Mouse (Mus musculus): Measurements from ENCODE around the gene Olfr771. TPM values are rescaled to one million over a fixed set of nuclear protein-coding genes. Genes with fewer than 3 reads are reported as not detected.
"Not testable (repeated sequence)": the region's sequence is repeated elsewhere in the genome, so short reads cannot be mapped to it uniquely, and the experiment has no call there.

Gene Olfr771
- polyA plus RNA-seq (2016; fragmentation: Nextera tagmentation; extraction: Ambion mirVana), result not detected in 2 replicates

- H3K9ac ChIP-seq (replicated peaks), result no peak within 1 kb of the TSS
Observed at GRCm38 (mm10) chr10:129164651-129165050, at the start of gene Olfr771. Olfr771 (minus strand) TSS chr10:129164751.

DNA sequence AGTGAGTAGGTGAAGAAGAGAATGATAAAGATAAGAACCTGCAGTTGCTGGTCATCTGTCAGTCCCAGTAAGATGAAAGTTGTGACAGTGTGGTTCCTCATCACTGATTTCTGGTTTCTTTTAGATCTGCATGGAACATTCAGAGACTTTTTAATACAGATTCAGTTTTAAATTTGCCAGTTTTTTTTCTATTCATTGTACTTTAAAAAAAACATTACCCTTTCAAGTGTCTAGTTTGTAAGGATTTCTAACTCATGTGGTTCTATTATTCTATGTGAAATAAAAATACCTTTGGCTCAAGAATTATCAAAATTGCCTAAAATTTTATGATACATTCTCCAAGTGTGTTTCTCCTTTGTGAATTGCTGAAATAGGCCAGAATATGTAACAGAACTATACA lies 22.8 kb upstream of the Olfr771 start, which contains the start of gene Olfr773:
TSS of gene Olfr773 (minus strand) at position 101 of the 400 bp plus-strand sequence.
- H3K9me3 ChIP-seq; H3K4me3 ChIP-seq; H3K27me3 ChIP-seq; H3K27ac ChIP-seq (replicated peaks); ATAC-seq (ENCODE audit: low FRiP score, low read depth); H3K4me1 ChIP-seq; H3K36me3 ChIP-seq; H3K4me2 ChIP-seq (replicated peaks); H3K9ac ChIP-seq (replicated peaks): not testable (repeated sequence)

More at GRCm38 (mm10) chr10:129164651-129165050, at the start of gene Olfr771:
- no peak for ATAC-seq (ENCODE audit: low FRiP score, low read depth)
- H3K27me3 ChIP-seq, result no peaks in the 10 kb centered on the region
- no peaks in the 10 kb centered on the region for H3K36me3 ChIP-seq
- H3K4me2 ChIP-seq (replicated peaks), result no peak within 1 kb of the TSS
- no peaks in the 10 kb centered on the region for H3K9me3 ChIP-seq
- H3K27ac ChIP-seq (replicated peaks), result no peak within 1 kb of the TSS
- WGBS, result 90% methylated on average over 1 of the region's 1 CpGs
- no peak within 1 kb of the TSS for H3K4me3 ChIP-seq
- H3K4me1 ChIP-seq, result no peaks in the 10 kb centered on the region

DNA sequence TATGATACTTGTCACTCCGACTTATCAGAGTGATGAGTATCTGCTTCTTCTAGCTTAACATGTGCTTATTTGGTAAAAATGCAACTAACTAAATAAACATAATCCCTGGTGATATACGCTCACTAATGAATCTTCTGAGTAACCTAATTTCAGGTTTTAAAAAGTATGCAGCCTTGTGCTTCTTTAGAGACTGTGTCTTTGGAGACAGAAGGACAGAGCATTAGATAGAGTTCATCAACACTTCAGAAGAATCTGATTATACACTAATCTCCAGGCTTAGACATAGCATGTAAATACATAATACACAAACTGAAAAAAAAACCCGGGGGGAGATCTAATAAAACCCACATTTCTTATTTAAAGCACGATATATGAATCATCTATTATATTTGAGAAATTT lies 13.3 kb upstream of the Olfr771 start, which contains the start of gene Olfr772:
TSS of gene Olfr772 (minus strand) at position 101 of the 400 bp plus-strand sequence.
- not testable (repeated sequence) for H3K9me3 ChIP-seq; H3K9ac ChIP-seq (replicated peaks); H3K27ac ChIP-seq (replicated peaks); ATAC-seq (ENCODE audit: low FRiP score, low read depth); H3K4me2 ChIP-seq (replicated peaks); H3K4me3 ChIP-seq; H3K36me3 ChIP-seq; H3K27me3 ChIP-seq; H3K4me1 ChIP-seq
- WGBS, result 90% methylated on average over 4 of the region's 4 CpGs

GRCm38 (mm10) chr10:129138898-129139297 lies 25.7 kb downstream of the Olfr771 start, which contains the start of gene Olfr770:
Olfr770 (minus strand) TSS chr10:129138998.
- Histone ChIP-seq H3K36me3 (no peaks in the 10 kb centered on the region), H3K27ac (replicated peaks) (no peak within 1 kb of the TSS), H3K9ac (replicated peaks) (no peak within 1 kb of the TSS), H3K9me3 (no peaks in the 10 kb centered on the region), H3K4me2 (replicated peaks) (no peak within 1 kb of the TSS), H3K4me3 (no peak within 1 kb of the TSS), H3K4me1 (no peaks in the 10 kb centered on the region), H3K27me3 (no peaks in the 10 kb centered on the region)
- no peak for ATAC-seq (ENCODE audit: low FRiP score, low read depth)
- 84% methylated on average over 2 of the region's 2 CpGs for WGBS

DNA sequence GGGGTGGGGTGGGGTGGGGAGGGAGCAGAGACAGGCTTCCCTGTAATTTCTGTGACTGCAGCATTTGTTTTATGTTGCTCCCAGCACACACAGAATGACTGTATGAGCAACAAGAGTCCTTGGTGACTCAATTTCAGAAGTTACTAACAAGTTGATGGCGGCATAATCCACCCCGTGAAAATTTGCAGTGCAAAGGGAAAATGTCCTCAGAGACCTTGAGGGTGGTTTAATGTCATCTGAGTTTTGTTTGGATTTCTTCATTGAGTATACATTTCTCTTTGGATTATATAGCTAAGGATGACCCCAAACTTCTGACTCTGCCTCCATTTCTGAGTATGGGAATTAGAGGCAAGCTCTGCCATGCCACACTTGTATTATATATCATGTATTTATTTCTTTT lies 46.8 kb downstream of the Olfr771 start, which contains the start of gene Olfr769:
TSS of gene Olfr769 (minus strand) at position 101 of the 400 bp plus-strand sequence.
- no peak within 1 kb of the TSS for H3K4me2 ChIP-seq (replicated peaks)
- no peak within 1 kb of the TSS for H3K4me3 ChIP-seq

GRCm38 (mm10) chr10:129115146-129115545 lies 49.4 kb downstream of the Olfr771 start:
- WGBS, result 95% methylated on average over 3 of the region's 3 CpGs
- ATAC-seq (ENCODE audit: low FRiP score, low read depth), result no peak
- H3K27ac ChIP-seq (replicated peaks), result no peak overlapping the region
- no peaks in the 10 kb centered on the region for H3K4me1 ChIP-seq
- no peak overlapping the region for H3K4me3 ChIP-seq
- H3K9me3 ChIP-seq, result no peaks in the 10 kb centered on the region
- H3K36me3 ChIP-seq, result no peaks in the 10 kb centered on the region
- no peak overlapping the region for H3K9ac ChIP-seq (replicated peaks)
- H3K4me2 ChIP-seq (replicated peaks), result no peak overlapping the region
- no peaks in the 10 kb centered on the region for H3K27me3 ChIP-seq

More for the DNA sequence above, 46.8 kb downstream of the Olfr771 start, which contains the start of gene Olfr769:
- no peaks in the 10 kb centered on the region for H3K27me3 ChIP-seq
- H3K9me3 ChIP-seq, result no peaks in the 10 kb centered on the region
- ATAC-seq (ENCODE audit: low FRiP score, low read depth), result no peak
- no peak within 1 kb of the TSS for H3K9ac ChIP-seq (replicated peaks)
- H3K4me1 ChIP-seq, result no peaks in the 10 kb centered on the region
- WGBS, result 95% methylated on average over 2 of the region's 2 CpGs
- H3K36me3 ChIP-seq, result no peaks in the 10 kb centered on the region
- no peak within 1 kb of the TSS for H3K27ac ChIP-seq (replicated peaks)

Other genes starting within 250 kb of the Olfr771 start
- gene Rdh5, start 241.9 kb downstream of the Olfr771 start, polyA plus RNA-seq (2016; fragmentation: Nextera tagmentation; extraction: Ambion mirVana), result 16.2 and 16.6 TPM in 2 replicates
- 235 and 249 TPM in 2 replicates for gene Bloc1s1, start 240.7 kb downstream of the Olfr771 start, polyA plus RNA-seq (2016; fragmentation: Nextera tagmentation; extraction: Ambion mirVana)
- 2.1 TPM in 2 replicates for gene Itga7, start 230.9 kb downstream of the Olfr771 start, polyA plus RNA-seq (2016; fragmentation: Nextera tagmentation; extraction: Ambion mirVana)
- not detected in 2 replicates for gene Mettl7b, start 203.8 kb downstream of the Olfr771 start, polyA plus RNA-seq (2016; fragmentation: Nextera tagmentation; extraction: Ambion mirVana)
- not detected in 2 replicates for gene Olfr9, start 175.3 kb downstream of the Olfr771 start, polyA plus RNA-seq (2016; fragmentation: Nextera tagmentation; extraction: Ambion mirVana)
- gene Olfr763, start 154.0 kb downstream of the Olfr771 start, polyA plus RNA-seq (2016; fragmentation: Nextera tagmentation; extraction: Ambion mirVana), result not detected in 2 replicates
- not detected in 2 replicates for gene Olfr764-ps1, start 124.9 kb downstream of the Olfr771 start, polyA plus RNA-seq (2016; fragmentation: Nextera tagmentation; extraction: Ambion mirVana)
- not detected in 2 replicates for gene Olfr765, start 114.8 kb downstream of the Olfr771 start, polyA plus RNA-seq (2016; fragmentation: Nextera tagmentation; extraction: Ambion mirVana)
- not detected in 2 replicates for gene Olfr766-ps1, start 95.8 kb downstream of the Olfr771 start, polyA plus RNA-seq (2016; fragmentation: Nextera tagmentation; extraction: Ambion mirVana)
- gene Olfr767, start 81.8 kb downstream of the Olfr771 start, polyA plus RNA-seq (2016; fragmentation: Nextera tagmentation; extraction: Ambion mirVana), result not detected in 2 replicates
- gene Olfr768, start 65.4 kb downstream of the Olfr771 start, polyA plus RNA-seq (2016; fragmentation: Nextera tagmentation; extraction: Ambion mirVana), result not detected in 2 replicates
- gene Olfr769, start 46.9 kb downstream of the Olfr771 start, polyA plus RNA-seq (2016; fragmentation: Nextera tagmentation; extraction: Ambion mirVana), result not detected in 2 replicates
- gene Olfr770, start 25.8 kb downstream of the Olfr771 start, polyA plus RNA-seq (2016; fragmentation: Nextera tagmentation; extraction: Ambion mirVana), result not detected in 2 replicates
- gene Olfr772, start 13.2 kb upstream of the Olfr771 start, polyA plus RNA-seq (2016; fragmentation: Nextera tagmentation; extraction: Ambion mirVana), result not detected in 2 replicates
- gene Olfr773, start 22.7 kb upstream of the Olfr771 start, polyA plus RNA-seq (2016; fragmentation: Nextera tagmentation; extraction: Ambion mirVana), result not detected in 2 replicates
- gene Olfr774, start 71.5 kb upstream of the Olfr771 start, polyA plus RNA-seq (2016; fragmentation: Nextera tagmentation; extraction: Ambion mirVana), result not detected in 2 replicates
- gene Olfr775, start 83.7 kb upstream of the Olfr771 start, polyA plus RNA-seq (2016; fragmentation: Nextera tagmentation; extraction: Ambion mirVana), result not detected in 2 replicates
- gene Olfr776, start 94.4 kb upstream of the Olfr771 start, polyA plus RNA-seq (2016; fragmentation: Nextera tagmentation; extraction: Ambion mirVana), result not detected in 2 replicates
- not detected in 2 replicates for gene Olfr777, start 106.7 kb upstream of the Olfr771 start, polyA plus RNA-seq (2016; fragmentation: Nextera tagmentation; extraction: Ambion mirVana)
- gene Olfr780, start 153.4 kb upstream of the Olfr771 start, polyA plus RNA-seq (2016; fragmentation: Nextera tagmentation; extraction: Ambion mirVana), result not detected in 2 replicates
- not detected in 2 replicates for gene Olfr781, start 164.1 kb upstream of the Olfr771 start, polyA plus RNA-seq (2016; fragmentation: Nextera tagmentation; extraction: Ambion mirVana)
- not detected in 2 replicates for gene Olfr782, start 184.1 kb upstream of the Olfr771 start, polyA plus RNA-seq (2016; fragmentation: Nextera tagmentation; extraction: Ambion mirVana)
- gene Olfr784, start 219.3 kb upstream of the Olfr771 start, polyA plus RNA-seq (2016; fragmentation: Nextera tagmentation; extraction: Ambion mirVana), result not detected in 2 replicates
- not detected in 2 replicates for gene Olfr785, start 240.7 kb upstream of the Olfr771 start, polyA plus RNA-seq (2016; fragmentation: Nextera tagmentation; extraction: Ambion mirVana)